Mouse (Mus musculus) CD4-positive, CD25-positive, alpha-beta regulatory T cell (primary cell): ENCODE measurements around the gene Slc25a43. TPM values are rescaled to one million over a fixed set of nuclear protein-coding genes. Genes with fewer than 3 reads are reported as not detected.

Source experiments
- polyA plus RNA-seq: library from polyadenylated mRNA; unstranded; fragments of 100-300 nt; shearing (Covaris generic); gene quantifications from one replicate; pipeline ENCODE4 v1.2.1, GENCODE M21; 2017

The Slc25a43 gene
- 0.50 TPM for polyA plus RNA-seq

DNA sequence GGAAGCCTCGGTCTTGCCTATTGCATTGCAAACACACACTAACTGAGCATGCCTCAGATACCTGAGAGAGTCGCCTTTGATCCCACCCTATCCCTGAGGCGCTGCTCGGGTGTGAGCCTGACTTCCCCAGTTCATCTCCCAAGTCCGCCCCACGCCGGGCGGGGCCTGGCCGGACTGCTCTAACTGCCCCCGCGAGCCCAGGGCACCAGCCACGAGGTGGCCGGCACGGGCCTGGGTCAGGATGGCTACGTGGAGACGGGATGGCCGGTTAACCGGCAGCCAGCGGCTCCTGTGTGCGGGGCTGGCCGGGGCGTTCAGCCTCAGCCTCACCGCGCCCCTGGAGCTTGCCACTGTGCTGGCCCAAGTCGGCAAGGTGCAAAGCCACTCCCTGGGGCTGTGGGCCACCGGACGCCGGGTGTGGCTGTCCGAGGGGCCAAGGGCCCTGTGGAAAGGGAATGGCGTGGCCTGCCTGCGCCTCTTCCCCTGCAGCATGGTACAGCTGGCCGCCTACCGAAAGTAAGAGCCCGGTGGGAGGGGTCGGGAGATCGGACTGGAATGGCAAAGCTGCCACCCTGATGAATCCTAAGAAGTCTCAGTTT, at the start of gene Slc25a43:
TSS of gene Slc25a43 (plus strand) at position 157 of the 599 bp plus-strand sequence.

DNA sequence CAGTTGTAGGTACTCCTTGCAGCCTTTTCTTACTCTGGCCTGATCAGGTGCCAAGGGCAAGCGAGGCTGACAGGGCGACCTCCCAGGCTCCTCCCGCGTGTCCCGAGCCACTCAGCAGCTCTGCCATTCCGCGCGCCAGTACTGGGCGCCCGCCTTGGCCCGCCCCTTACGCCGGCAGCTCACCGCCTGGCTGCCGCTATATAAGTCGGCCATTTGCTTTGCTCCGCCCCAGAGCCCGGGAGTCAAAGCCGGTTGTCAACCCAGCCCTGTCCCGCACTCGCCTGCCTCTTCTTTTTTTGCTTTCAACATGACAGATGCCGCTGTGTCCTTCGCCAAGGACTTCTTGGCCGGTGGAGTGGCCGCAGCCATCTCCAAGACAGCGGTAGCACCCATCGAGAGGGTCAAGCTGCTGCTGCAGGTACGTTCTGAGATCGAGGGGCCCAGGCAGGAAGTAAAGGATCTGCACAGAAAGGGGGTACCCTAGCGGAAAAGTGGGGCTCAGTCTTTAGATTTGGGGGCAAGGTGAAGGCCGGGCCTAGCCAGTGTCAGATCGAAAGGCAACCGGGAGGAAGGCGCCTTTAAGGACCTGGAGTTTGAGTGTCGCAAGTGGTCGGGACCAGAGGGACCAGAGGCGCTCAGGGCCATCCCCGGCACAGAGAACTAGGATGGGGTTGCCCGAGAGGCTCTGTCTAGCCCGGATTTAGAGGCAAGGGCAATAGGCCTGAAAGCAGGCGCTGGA, 52.1 kb downstream of the Slc25a43 start, which contains the start of gene Slc25a5:
TSS of gene Slc25a5 (plus strand) at position 228 of the 739 bp plus-strand sequence.

Other genes starting within 250 kb of the Slc25a43 start
- gene Pgrmc1, start 145.5 kb upstream of the Slc25a43 start, polyA plus RNA-seq, result 67.3 TPM
- 1.0 TPM for gene Akap17b, start 98.3 kb upstream of the Slc25a43 start, polyA plus RNA-seq
- gene Slc25a5, start 52.0 kb downstream of the Slc25a43 start, polyA plus RNA-seq, result 685 TPM
- 108 TPM for gene Ube2a, start 130.2 kb downstream of the Slc25a43 start, polyA plus RNA-seq
- gene C330007P06Rik, start 130.5 kb downstream of the Slc25a43 start, polyA plus RNA-seq, result 26.2 TPM
- gene Nkrf, start 159.2 kb downstream of the Slc25a43 start, polyA plus RNA-seq, result 2.1 TPM
- gene Sept6, start 248.1 kb downstream of the Slc25a43 start, polyA plus RNA-seq, result 115 TPM